Mouse (Mus musculus) heart, postnatal 25 days (tissue): ENCODE results near the gene Nmral1. TPM values are rescaled to one million over a fixed set of nuclear protein-coding genes. Genes with fewer than 3 reads are reported as not detected.
A peak's percentile ranks its signal among the peaks of the same experiment; 100 is the strongest.
"Not testable (repeated sequence)": the region's sequence is repeated elsewhere in the genome, so short reads cannot be mapped to it uniquely, and the experiment has no call there.

ENCODE experiments used
- DNase-seq: peaks from one replicate; pipeline ENCODE4 v3.0.0; 2022; ENCODE audit warnings: low spot score
- intact Hi-C: fragments of 180-260 bp; cut with DNase I; formaldehyde crosslinking; loops from one replicate; pipeline ENCODE4 v1.15.1; 2025
- total RNA-seq, 2 experiments: library from RNA; stranded (reverse); gene quantifications; 2 replicates each; pipeline ENCODE4 v1.2.3; 2021

The Nmral1 gene
- total RNA-seq: 1 to 10 TPM; 2.4 to 2.7 TPM

DNA sequence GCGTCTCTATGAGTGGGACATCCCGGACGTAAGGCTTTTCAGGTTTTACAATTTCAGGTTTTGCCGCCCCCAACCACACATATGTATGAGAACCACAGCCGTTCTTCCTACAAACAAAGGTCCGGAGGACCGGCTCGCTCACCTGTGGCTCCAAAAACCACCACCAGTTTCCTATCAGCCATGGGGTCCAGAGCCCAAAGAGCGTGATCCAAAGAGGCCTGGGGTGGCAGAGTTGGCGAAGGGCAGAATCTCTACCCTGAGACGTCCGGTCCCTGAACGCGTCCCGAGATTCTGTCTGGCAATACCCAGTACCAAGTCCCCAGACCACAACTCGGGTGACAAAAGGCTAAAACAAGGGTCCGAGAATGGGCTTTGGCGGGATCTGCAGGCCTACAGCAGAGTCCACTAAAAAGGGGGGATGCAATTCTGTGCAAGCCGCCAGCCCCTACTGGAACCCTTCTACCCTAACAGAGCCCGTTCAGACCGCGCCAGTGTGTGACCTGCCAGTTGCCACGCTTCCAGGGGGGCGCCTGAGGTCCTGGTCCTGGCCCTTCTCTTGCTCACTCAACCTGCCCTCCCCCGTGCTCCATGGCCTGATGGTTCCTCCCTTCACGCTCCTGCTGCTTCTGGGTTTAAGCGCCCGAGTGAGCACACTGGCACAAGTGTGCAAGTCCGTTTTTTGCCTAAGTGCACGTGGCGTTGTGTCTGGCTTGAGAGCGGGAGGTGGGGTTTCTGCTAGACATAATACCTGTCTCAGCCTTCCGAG is at the start of gene Nmral1:
Gene Nmral1 (minus strand): TSS at position 604 of the 766 bp plus-strand sequence.
- no peak for DNase-seq
- intact Hi-C loops: loop anchor here (5.0 kb wide), 1 partner anchor 68 kb away; no protein-coding TSS in a partner anchor

DNA sequence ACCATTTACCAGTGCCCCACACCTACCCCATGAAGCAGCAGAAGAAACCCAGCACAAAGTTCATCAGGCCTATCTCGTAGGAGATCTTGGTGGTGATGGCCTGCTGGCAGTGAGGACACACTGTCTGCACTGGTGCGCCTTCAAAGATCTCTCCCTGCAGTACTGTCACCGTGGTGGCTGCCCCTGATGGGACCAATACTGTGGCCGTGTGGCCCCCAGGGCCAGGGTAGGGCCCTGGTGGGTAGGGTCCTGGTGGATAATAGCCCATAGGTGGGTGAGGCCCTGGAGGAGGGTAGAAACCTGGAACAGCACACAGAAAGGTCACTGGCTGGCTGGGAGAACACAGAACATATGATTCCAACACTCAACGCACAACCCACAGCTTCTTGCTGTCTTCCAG is 49.6 kb upstream of the Nmral1 start:
- no peak for DNase-seq
- intact Hi-C loops: loop anchor here (10.0 kb wide), 1 partner anchor 96 kb away; no protein-coding TSS in a partner anchor

DNA sequence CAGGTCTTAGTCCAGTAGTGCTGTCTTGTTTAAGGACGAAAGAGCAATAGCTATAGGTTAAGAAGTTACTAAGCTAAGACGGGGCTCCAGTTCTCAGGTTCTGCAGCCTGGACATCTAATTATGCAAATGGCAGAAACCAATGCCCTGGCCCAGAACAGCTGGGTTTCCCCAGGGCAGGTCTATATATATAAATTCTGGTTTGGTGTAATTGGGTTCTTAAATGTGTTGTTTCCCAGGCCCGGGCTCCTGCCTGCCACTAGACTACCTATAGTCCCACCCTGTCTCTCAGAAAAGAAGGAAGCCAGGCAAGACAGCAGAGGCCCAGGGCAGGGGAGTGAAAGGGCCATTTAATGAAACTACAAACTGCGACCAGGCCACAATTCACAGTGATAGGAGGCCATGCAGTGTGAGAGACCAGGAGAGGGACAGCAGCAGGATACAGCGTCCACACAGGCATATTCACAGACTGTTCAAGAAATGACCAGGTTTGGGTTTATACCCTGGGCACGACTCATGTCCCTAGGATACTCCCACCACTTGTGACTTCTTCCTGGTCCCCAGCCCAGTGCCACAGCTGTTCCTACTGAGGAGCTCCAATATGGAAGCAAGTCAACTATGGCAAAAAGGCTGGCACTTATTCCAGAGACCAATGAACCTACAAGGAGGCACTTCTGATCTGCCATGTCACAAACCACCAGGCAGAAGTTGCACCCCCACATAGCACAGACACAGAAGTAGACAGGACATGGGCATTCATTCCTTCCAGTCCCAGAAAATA is 48.0 kb upstream of the Nmral1 start:
- no peak for DNase-seq

DNA sequence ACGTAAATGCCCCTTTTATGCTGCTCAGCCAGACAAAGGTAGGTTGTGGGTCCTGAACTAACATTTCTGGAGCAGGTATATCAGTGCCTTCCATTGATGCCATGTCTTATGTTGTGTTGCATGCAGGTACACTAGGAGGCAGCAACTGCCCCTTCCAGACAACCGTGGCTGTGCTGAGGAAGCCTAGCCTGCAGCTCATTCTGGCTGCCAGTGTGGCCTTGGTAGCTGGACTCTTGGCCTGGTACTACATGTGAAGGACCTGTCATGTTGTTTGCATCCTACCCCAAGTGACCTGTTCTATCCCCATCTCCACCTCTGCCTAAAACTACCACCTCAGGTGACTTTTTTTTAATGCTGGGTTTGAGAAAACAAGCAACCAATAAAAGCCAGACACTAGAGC is 46.7 kb upstream of the Nmral1 start:
- intact Hi-C loops: loop anchor here (10.0 kb wide), 1 partner anchor 99 kb away; no protein-coding TSS in a partner anchor
- DNase-seq: no peak

More for the DNA sequence above, 48.0 kb upstream of the Nmral1 start:
- intact Hi-C loops: loop anchor here (10.0 kb wide), 1 partner anchor 98 kb away; no protein-coding TSS in a partner anchor

DNA sequence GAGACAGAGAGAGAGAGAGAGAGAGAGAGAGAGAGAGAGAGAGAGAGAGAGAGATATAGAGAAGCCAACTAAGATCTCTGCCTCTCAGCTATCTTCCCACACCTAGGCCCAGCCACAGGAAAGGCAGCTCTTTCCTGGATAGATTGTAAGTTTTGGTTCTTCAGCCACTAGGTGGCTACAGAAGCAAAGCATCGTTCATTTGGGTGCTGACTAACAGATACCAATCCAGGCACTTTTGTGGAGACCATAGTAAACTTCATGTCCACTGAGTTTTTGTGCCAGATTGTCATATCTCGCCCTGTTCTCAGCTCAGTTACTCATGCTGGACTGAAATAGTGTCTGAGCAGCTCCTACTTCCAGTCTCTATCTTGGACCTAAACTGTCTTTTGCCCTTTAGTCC is 44.1 kb upstream of the Nmral1 start:
- no peak for DNase-seq
- intact Hi-C loops: loop anchor here (10.0 kb wide), 1 partner anchor 102 kb away; no protein-coding TSS in a partner anchor

DNA sequence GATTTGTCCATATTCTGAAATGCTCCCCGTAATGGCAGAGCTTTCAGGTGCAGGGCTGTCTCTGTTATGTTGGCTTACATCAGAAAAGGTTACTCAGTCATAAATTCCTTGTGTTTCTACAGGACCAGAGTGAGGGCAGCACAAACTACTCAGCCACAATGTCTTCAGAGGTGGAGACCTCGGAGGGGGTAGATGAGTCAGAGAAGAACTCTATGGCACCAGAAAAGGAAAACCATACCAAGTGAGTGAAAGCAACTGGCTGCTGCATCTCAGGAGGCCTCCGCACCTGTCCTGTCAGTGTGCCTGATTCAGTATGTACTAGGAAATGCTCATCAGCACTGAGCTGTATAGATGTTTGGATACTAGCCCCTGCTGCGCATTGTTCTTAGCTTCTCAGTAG is 43.3 kb upstream of the Nmral1 start:
- intact Hi-C loops: loop anchor here (10.0 kb wide), 1 partner anchor 102 kb away; no protein-coding TSS in a partner anchor
- no peak for DNase-seq

DNA sequence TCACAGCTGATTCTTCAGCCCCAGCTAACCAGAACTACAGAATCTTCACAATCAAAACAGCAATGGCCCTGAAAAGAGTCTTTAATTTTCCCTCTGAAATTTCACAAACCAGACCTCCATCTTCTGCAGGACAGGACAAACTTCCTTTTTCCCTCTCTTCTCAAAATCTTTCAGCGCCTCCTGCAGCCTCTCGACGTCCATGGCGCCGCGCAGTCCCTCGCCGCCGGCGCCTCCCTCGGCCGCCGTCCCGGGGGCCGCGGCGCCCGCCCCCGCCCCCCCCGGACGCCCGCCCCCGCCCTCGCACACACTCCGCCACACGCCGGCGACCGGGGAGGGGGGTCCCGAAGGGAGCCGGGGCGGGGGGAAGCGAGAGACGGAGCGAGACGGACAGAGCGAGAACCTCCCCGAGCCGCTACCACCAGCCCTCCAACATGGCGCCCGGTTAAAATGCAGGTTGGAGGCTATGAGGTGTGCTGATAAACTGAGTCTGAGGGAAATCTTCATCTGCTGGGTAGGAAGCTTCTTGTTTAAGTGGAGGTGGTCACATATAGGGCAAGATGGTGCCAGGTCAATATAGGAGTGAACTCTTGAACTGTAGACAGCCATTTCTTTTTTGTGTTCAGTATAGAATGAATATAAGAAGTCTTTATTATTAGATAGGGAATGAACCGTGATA is 37.6 kb upstream of the Nmral1 start:
- not testable (repeated sequence) for DNase-seq

DNA sequence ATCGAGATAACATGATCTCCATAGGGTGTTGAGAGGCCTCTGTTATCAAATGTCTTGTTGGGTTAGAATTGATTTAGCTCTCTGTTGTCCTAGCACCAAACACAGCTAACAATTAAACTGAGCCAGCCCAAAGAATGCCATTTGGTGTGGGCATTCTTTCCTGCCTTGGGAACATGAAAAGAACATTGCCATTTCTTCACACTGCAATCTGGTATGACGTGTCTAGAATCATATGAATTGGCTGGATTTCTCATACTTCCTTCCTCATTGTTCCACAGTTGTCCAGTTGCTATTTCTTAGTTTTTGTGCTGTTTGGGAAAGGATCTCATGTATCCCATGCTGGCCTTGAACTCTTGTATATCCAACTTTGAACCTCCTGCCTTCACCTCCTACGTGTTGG is 34.9 kb upstream of the Nmral1 start:
- intact Hi-C loops: no loop called here
- DNase-seq: no peak

More for the DNA sequence above, 37.6 kb upstream of the Nmral1 start:
- intact Hi-C loops: not testable (repeated sequence)

DNA sequence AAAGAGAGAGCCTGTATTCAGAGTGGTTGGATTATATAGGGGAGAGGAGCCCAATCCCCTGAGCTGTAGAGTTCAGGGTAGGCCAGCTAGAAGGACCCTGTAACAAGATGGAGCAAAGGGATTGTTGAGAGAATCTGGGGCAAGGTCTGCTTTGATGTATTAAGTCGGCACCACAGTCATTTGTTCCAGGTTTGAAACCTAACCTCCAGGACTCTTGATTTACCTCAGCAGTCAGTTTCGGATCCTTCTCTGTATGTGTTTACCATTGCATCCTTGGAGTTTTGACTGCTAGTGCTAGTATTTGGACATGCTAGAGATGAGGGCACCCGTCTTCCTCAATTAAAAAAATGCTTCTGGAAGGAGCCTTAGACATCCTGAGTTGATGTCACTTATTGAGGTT is 33.0 kb upstream of the Nmral1 start:
- intact Hi-C loops: no loop called here
- DNase-seq: no peak

DNA sequence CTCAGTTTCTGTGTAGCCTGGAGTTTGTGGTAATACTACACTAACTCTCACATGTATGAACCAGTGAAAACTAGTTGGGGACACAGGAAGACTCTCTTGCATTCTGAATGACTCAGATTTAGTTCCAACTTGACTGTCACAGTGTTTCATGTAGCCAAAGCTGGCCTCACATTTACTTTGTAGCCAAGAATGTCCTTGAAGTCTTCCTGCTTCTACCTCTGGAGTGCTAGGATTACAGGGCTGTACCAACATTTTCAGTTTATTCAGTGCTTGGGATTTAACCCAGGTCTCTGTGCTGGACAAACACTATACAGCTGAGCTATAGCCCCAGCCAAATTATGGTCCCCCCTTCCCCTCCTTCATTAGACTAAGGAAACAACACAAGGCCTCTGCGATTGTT is 23.0 kb upstream of the Nmral1 start:
- intact Hi-C loops: no loop called here
- no peak for DNase-seq

DNA sequence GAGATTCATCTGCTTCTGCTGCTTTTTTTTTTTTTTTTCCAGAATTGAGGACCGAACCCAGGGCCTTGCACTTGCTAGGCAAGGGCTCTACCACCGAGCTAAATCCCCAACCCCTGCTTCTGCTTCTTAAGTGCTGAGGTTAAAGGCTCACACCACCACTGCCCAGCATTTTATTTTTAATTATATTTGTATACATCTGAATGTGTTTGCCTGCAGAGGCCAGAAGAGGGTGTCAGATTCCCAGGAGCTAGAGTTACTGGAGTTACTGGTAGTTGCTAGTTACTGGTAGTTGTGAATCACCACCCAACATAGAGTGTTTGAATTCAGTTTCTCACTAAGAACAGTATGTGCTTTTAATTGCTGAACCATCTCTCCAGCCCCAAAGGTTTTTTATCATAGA is 20.8 kb upstream of the Nmral1 start:
- no peak for DNase-seq
- intact Hi-C loops: no loop called here

DNA sequence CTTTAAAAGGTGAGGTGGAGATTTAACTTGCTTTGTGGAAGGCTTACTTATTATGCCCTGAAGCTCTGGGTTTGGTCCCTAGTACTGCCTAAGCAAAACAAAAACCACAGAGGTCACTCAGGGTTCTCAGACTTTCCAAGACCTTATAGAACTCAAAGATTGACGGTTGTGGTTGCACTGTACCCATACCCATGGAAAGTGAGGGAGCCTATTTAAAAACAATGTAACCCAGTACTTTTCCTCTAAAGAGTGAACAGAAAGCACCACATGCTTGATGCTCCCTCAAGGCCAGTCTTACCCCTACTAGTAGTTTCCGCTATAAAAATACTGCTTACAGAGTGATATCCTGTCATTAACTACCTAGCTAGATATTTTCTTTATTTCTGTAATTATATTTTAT is 17.1 kb upstream of the Nmral1 start:
- intact Hi-C loops: no loop called here
- DNase-seq: no peak

DNA sequence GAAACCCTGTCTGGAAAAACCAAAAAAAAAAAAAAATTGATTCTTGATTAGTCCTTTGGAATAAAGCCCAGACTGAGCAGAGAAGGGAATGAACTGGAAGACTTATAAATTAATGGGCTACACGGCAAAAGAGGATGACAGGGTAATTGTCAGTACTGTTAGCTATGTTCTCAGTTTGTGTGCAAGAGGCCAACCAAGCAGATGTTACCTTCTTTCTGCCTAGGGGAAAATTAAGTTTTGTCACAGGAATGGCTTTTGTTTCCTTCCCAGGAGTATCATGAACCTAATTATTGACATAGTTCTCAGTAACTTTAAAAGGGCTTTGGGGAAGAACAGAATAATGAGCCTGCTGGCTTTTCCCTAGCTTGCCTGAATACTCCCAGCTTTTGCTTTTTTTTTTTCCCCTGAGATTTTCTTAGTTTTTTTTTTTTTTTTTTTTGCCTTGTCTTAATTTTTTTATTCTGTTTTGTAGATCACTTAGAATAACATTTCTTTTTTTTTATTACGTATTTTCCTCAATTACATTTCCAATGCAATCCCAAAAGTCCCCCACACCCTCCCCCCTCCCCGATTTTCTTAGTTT is 11.7 kb upstream of the Nmral1 start:
- no peak for DNase-seq
- intact Hi-C loops: no loop called here

DNA sequence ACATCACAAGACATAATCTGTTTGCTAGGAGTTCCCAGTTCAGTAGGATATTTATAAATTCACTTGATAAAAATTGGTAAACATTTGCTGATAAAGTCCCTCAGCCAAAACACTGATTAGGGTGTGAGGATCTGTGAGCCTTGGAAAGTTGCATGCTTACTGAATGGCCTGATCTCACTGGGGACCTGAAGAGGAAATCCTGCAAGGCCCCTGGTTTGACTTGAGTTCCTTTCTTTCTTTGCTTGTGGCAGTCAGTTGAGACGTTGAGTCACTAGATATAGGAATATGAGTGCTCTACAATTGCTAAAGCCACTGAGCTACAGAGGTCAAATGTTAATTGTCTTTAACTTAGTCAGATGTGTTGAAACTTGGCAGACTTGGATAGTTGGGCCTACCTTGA is 8.8 kb upstream of the Nmral1 start:
- DNase-seq: no peak
- intact Hi-C loops: no loop called here

DNA sequence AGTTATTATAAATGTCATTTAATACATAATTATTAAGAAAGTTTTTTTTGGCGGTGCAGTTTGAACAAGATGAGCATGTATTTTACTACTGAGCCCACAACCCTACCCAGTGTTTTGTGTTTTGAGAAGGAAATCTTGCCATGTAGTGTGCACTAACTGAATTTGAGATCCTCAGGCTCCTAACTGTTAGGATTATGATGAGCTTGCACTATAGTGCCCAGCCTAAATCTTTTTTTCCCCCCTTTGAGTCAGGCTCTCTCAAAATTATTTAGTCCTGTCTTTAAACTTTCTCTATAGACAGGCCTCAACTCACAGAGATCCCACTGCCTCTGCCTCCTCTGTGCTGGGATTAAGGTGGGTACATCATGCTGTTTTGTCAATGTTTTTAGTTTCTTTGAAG is 8.4 kb upstream of the Nmral1 start:
- intact Hi-C loops: no loop called here
- DNase-seq: no peak

DNA sequence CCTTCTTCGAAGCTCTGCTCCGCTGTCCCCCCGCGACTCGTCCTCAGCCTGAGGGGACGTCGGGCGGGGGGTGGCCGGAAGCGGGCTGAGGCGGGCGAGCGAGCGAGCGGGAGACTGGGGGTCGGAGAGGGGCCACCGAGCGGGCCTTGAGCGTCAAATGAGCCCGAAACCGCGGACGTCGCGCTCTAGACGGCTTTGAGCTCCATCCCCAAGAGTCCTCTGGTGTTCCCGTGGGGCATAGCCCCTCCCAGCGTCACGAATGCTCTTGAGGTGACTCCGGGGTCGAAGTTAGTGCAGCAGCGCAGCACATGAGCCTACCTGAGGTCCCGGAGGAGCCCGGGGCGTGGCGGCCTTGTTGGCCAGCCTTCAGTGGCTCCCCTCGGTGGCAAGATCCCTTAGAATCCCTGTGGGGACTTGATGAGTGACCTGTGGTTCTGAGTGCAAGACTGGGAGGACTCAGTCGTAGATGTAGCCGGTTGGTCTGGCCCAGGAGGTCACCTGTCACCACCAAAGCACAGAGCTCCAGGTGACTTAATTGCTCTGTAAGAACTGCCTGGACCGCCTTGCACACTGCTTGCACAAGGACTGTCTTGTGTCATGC is 7.5 kb upstream of the Nmral1 start:
- peak; percentile 37 for DNase-seq
- intact Hi-C loops: no loop called here

DNA sequence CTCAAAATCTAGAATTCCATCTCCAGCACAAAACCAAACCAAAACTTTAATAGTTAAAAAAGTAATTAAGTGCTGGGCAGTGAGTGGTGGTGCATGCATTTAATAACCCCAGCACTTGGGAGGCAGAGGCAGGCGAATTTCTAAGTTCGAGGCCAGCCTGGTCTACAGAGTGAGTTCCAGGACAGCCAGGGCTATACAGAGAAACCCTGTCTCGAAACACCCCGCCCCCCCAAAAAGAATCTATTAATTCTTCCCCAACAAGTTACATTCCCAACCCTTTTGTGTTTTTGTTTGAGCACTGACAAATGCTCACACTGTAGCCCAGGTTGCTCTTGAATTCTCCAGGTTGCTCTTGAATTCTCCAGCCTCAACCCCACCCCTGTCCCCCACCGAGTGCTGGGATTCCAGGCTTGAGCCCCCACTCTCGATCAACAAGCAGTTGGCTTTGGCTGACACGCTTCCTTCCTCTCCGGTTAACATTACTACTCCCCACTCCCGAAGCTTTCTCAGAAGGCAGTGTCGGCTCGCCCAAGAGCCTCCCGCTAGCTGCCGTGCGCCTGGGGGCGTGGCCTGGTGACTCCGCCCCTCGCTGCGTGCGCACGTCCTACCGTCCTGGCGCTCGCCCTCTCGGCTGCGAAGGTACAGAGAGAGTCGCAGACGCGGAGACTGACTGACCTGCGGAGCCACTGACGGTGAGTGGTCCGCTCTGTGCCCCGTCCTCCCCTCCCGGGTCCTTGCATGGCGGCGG is 6.8 kb upstream of the Nmral1 start, which contains the start of gene Hmox2:
Gene Hmox2 (plus strand): TSS at position 582 of the 748 bp plus-strand sequence.
- peak; percentile 92 for DNase-seq

DNA sequence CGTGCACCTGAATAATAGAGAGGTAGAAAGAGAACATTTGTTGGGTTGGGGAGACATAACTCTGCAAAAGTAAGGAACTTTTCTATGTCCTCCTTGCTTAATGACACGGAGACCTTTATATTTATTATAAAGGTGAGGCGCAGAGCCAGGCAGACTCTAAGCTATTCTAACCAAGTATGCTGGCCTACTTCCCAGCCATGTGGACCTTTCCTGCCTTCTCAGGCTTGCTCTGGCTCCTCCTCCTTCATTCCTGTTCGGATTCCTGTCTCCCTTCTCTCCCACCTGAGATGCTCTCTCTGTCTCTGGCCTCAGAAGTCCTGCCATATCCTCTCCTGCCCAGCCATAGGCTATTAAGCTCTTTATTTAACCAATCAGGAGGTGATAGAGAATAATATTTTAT is 6.1 kb upstream of the Nmral1 start:
- intact Hi-C loops: no loop called here
- no peak for DNase-seq

More for the DNA sequence above, 6.8 kb upstream of the Nmral1 start, which contains the start of gene Hmox2:
- intact Hi-C loops: no loop called here

DNA sequence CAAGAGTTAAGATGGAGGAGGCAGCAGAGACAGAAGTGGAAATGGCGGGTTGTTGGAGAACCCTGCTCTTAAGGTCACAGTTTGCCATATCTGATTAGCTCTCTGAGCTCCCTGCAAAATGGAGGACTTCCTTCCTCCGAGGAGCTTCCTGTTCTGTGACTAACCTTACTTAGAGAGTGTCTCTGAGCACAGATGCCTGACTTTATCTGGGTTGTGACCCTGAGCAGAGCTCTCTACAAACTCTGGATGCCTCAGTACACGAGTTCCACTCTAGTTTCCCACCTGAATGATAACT is 3.7 kb upstream of the Nmral1 start:
- intact Hi-C loops: no loop called here

More for the DNA sequence above, 3.7 kb upstream of the Nmral1 start:
- DNase-seq: no peak
